Mouse (Mus musculus) cerebellum, adult 2 months (tissue): ENCODE measurements around the gene Armc2.

ENCODE experiments used
- CTCF ChIP-seq: fragments of 200-500 bp; IDR thresholded peaks from 2 replicates; pipeline ENCODE4 v1.5.1; 2011; ENCODE audit warnings: low read depth, mild to moderate bottlenecking, control low read depth, low read length, moderate library complexity, borderline replicate concordance; ENCODE audit not compliant: insufficient read depth
- POLR2A ChIP-seq: fragments of 200-500 bp; IDR thresholded peaks from 2 replicates; pipeline ENCODE4 v1.6.1; 2011; ENCODE audit warnings: low read length, control low read depth, borderline replicate concordance; ENCODE audit not compliant: insufficient read depth

- no peak for TF ChIP-seq CTCF
- no peak for TF ChIP-seq POLR2A
Measured at GRCm38 (mm10) chr10:41912290-41912994, 105.8 kb downstream of the Armc2 start.
